Mouse (Mus musculus) heart, adult 10 weeks (tissue): ENCODE data around the gene Ssh2. TPM values are rescaled to one million over a fixed set of nuclear protein-coding genes. Genes with fewer than 3 reads are reported as not detected.

Experiments used
- polyA plus RNA-seq: library from polyadenylated mRNA; stranded (reverse); fragments of 350-450 nt; fragmentation: Illumina TruSeq; extraction: RNeasy Lipid Tissue Mini Kit (QIAGEN cat#74804); gene quantifications from one replicate; pipeline ENCODE4 v1.2.3, GENCODE M21; 2014; ENCODE audit warnings: low read depth, low replicate concordance

Ssh2 gene
- 39.5 TPM for polyA plus RNA-seq

DNA sequence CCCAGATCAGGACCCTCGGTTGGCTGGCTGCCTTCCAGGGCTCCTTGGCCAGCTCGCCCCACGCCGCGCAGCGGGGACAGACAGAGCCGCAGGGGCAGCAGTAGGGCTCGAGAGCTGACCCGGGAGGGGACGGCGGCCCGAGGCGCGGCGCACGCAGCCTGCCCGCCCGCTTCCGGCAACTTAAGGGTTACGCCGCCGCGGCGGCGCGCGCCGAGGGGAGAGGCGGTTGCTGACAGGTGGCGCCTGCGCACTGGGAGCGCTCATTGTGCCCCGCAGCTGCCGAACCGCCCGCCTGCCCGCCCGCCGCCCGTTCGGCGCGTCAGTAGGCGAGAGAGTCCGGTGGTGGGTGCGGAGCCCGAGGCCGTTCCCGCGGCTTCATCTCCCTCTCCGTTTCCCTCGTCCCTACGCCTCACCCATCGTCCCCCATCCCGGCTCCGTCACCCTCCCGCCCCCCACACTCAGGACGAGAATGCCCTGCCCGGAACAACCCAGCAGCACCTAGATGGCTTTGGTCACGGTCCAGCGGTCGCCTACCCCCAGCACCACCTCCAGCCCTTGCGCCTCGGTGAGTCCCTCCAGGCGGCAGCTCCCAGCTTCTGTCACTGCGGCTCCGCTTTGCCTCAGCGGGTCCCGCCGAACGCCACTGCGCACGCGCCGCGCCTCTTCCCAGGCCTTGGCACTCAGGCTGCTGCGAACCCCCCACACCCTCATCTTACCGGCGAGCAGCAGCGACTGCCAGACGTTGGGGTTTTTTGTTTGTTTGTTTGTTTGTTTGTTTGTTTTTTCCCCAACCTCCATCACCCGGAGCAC, at the start of gene Ssh2:
TSS of gene Ssh2 (plus strand) at position 337 of the 810 bp plus-strand sequence.

DNA sequence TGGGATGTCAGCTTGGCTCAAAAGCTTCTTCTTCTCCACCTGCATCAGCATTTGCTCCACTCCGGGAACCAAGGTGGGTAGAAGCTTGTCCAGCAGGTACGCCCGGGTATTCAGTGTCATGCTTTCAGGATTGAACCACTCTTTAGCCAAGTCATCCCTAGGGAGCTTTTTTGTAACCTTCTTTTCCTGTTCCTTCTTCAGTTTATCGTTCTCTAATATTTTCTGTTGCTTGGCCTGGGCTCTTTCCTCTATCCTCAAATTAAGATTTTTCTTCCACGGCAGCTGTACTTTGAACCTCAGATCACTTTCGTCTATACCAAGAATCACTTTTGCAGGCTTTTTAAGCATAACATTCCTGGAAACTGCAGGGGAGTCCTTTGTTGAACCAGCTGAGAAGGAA, 27.2 kb upstream of the Ssh2 start, which contains the start of gene Efcab5:
TSS of gene Efcab5 (minus strand) at position 101 of the 400 bp plus-strand sequence.

DNA sequence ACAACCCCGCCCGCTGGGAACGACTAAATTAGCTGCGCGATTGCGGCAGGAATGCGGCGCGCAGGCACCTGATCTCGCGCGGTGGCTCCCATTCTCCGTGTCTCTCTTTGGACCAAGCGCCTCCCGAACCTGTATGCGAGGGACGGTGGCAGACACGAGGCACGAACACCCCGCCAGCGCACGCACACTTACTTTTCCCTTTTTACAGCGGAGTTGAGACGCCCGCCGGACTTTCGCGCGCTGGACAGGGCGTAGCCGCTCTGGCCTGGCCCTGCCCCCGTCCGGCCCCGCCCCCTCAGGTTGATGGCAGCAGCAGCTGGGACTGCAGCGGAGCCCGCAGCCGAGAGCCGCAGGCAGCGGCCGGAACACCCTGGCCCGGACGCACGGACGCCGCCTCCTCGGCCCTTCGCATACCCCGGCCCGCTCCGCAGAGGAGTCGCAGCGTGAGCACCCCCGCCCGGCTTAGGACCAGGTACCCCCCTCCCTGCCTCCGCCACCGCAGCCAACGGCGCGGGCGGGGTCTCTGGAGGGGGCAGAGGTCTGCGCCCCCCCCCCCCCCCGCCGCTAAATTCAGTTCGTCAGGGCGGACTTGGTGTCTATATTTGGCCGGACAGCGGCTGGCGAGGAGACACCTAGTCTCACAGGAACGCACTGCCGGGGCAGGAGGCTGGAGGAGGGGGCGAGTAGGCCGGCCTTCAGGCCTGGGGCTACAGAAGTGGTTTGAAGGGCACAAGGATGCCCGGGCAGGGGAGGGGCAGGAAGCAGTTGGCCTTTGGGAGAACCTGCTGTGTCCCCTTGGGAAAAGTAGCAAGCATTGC, 246.4 kb downstream of the Ssh2 start, which contains the start of gene Coro6:
TSS of gene Coro6 (plus strand) at position 129 of the 818 bp plus-strand sequence.

DNA sequence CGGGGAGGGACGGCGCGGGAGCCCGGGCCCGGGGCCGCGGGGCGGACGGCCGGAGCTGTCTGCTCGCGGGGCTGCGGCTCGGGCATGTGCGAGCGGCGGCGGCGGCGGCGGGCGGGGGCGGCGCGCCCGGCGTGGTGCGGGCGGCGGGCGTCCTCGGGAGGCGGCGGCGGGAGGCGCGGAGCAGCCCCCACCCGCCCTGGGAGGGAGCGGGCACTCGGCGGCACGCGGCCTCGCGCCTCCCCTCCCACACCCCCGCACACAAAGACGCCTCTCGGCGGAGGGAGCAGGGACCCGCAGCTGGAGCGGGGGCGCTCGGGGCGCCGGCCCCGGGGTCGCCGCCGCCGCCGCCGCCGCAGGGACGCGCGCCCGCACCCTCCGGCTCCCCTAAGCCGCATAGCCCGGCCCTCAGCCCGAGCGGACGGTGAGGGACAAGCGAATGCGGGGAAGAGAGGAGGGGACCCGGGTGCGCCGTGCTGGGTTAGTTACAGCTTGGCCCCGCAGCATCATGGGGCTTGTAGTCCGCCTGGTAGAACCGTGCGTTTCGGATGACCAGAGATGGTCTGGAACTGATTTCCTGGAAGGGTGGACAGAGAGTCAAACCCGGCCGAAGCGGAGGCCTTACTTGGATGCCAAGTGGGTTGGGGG, 273.6 kb downstream of the Ssh2 start, which contains the start of gene Ankrd13b:
TSS of gene Ankrd13b (minus strand) at position 88 of the 645 bp plus-strand sequence.

DNA sequence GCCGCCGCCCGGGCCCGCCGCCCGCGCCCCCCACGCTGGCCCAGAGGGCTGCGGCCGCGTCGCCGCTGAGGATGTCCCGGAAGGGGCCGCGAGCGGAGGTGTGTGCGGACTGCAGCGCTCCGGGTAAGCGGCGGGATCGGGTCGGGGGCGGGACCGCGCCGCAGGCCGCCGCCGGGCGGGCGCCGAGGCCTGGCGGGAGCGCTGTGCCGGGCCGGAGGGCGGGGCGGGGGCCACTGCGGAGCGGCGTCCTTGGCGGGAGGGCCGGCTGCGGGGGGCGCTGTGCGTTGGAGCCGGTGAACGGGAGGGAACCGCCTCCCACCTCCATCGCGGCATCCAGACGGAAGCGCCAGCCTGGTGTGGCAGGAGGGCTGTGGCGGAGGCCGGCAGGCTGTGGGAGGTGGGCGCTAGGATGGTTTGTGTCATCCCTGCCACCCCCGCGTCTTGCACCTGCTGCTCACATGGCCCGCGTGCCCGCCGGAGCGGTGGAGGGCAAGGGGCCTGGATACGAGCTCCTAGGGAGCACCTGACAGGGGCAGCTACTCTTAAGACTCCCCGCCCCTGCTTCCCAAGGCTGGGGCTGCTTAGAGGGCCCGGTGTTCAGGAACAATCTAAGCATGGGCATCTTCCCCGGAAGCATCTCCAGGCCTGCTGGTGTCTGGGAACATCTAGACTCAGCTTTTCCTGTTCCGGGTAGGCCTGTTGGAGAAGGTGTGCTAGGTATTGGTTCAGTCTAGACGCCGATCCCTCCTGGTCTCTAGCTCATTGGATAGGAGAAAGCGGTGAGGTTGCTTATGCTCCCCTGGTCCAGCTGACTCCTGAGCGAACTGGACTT, 277.6 kb downstream of the Ssh2 start, which contains the start of gene Git1:
TSS of gene Git1 (plus strand) at position 51 of the 832 bp plus-strand sequence.

Other genes with a start within 250 kb of the Ssh2 start
- gene Slc6a4, start 217.7 kb upstream of the Ssh2 start, polyA plus RNA-seq = 0.16 TPM
- 10.3 TPM for gene Nsrp1, start 137.9 kb upstream of the Ssh2 start, polyA plus RNA-seq
- 1.2 TPM for gene Efcab5, start 27.3 kb upstream of the Ssh2 start, polyA plus RNA-seq
- gene Coro6, start 246.1 kb downstream of the Ssh2 start, polyA plus RNA-seq = 276 TPM